Mouse (Mus musculus): ENCODE measurements at regions not wholly inside any gene's neighbourhood (a gene's known extent, or its start where the extent isn't known, plus 50 kb on each side); places are given as distances from the start of the nearest gene placed in this dataset.

GRCm38 (mm10) chr8:107864802-107865651 lies 77.4 kb upstream of the Zfhx3 start:
- DNase-seq: no peak

- DNase-seq: no peak
Observed at GRCm38 (mm10) chr8:107865744-107866143, 76.7 kb upstream of the Zfhx3 start.

- no peak for DNase-seq
Observed at GRCm38 (mm10) chr8:107871718-107872117, 70.7 kb upstream of the Zfhx3 start.

GRCm38 (mm10) chr8:107872121-107872520 lies 70.3 kb upstream of the Zfhx3 start:
- no peak for DNase-seq

GRCm38 (mm10) chr8:107876455-107876854 lies 66.0 kb upstream of the Zfhx3 start:
- DNase-seq: no peak

- DNase-seq: peak; percentile 61
Observed at GRCm38 (mm10) chr8:107881851-107882250, 60.6 kb upstream of the Zfhx3 start.

GRCm38 (mm10) chr8:107885547-107885946 lies 56.9 kb upstream of the Zfhx3 start:
- no peak for DNase-seq

GRCm38 (mm10) chr8:107885971-107886370 lies 56.5 kb upstream of the Zfhx3 start:
- peak; percentile 27 for DNase-seq

GRCm38 (mm10) chr8:107886516-107887253 lies 55.8 kb upstream of the Zfhx3 start:
- no peak for DNase-seq

- DNase-seq: no peak
Observed at GRCm38 (mm10) chr8:107887333-107887732, 55.1 kb upstream of the Zfhx3 start.

GRCm38 (mm10) chr8:107890922-107891321 lies 51.5 kb upstream of the Zfhx3 start:
- DNase-seq: no peak

Measured in kidney, postnatal 14 days (tissue).